24 mouse cellular contexts compared by ENCODE assay signal in genomic region chr7:84372871-84373270, GRCm38 (mm10). TPM values are rescaled to one million over a fixed set of nuclear protein-coding genes. Genes with fewer than 3 reads are reported as not detected.
A peak's percentile ranks its signal among the peaks of the same experiment; 100 is the strongest.
DNase-seq lines count a peak whose midpoint lies in the region; ATAC-seq and TF ChIP-seq lines count a peak whose summit lies in the region.
"Had no signal": no experiment of that assay in that cellular context is flagged by ENCODE, and none has a peak within 500 bp of the region (broad histone marks: within the 10 kb centered on the region; RNA-seq: fewer than 3 reads in every experiment).

No protein-coding gene starts in this region.

- H3K9me3 ChIP-seq in forebrain, postnatal 0 days (ENCODE audit: low read length): no peaks in the 10 kb centered on the region
- no peaks in the 10 kb centered on the region for H3K9me3 ChIP-seq in midbrain, embryonic 14.5 days (ENCODE audit: control insufficient read depth, low read length)
- H3K9me3 ChIP-seq: embryonic facial prominence, embryonic 10.5 days; heart, embryonic 10.5 days; limb, embryonic 10.5 days; stomach, embryonic 15.5 days had no signal

- no peak for TF ChIP-seq POLR2A in heart, adult 2 months (IDR thresholded peaks at IDR 0.05; ENCODE audit: insufficient read depth, low read depth, low read length)
- TF ChIP-seq POLR2A in cortical plate, adult 2 months (IDR thresholded peaks at IDR 0.05; ENCODE audit: extremely low read depth, insufficient read depth, low read length): no peak

- WGBS in heart, adult 2 months: 96% methylated on average over 1 of the region's 1 CpGs
- WGBS in forebrain, postnatal 0 days: 81% methylated on average over 1 of the region's 1 CpGs
- WGBS in midbrain, embryonic 14.5 days: 93% methylated on average over 1 of the region's 1 CpGs

- no peaks in the 10 kb centered on the region for H3K36me3 ChIP-seq in heart, adult 2 months (ENCODE audit: control insufficient read depth, insufficient read depth, low read length)
- H3K36me3 ChIP-seq in forebrain, postnatal 0 days (ENCODE audit: insufficient read depth): no peaks in the 10 kb centered on the region
- no peaks in the 10 kb centered on the region; the same call in 1 of the 2 replicates for H3K36me3 ChIP-seq in midbrain, embryonic 14.5 days (ENCODE audit: control insufficient read depth, insufficient read depth, low read length)
- H3K36me3 ChIP-seq: heart, embryonic 10.5 days; limb, embryonic 10.5 days; stomach, embryonic 15.5 days had no signal

- H3K4me3 ChIP-seq in heart, adult 2 months: no peak overlapping the region
- peak overlapping the region; percentile 26; the same call in 1 of the 2 replicates for H3K4me3 ChIP-seq in cortical plate, adult 2 months (ENCODE audit: insufficient read depth, low read length)
- H3K4me3 ChIP-seq in forebrain, postnatal 0 days (ENCODE audit: low read depth, low read length): no peak overlapping the region
- no peak overlapping the region for H3K4me3 ChIP-seq in midbrain, embryonic 14.5 days (replicated peaks; ENCODE audit: low read depth, low read length)
- H3K4me3 ChIP-seq: embryonic facial prominence, embryonic 10.5 days; heart, embryonic 10.5 days; limb, embryonic 10.5 days; stomach, embryonic 15.5 days had no signal

- H3K27me3 ChIP-seq in heart, adult 2 months (ENCODE audit: control insufficient read depth, insufficient read depth, low read length): no peaks in the 10 kb centered on the region
- no peaks in the 10 kb centered on the region for H3K27me3 ChIP-seq in forebrain, postnatal 0 days (ENCODE audit: insufficient read depth, low read length)
- H3K27me3 ChIP-seq in midbrain, embryonic 14.5 days (ENCODE audit: control insufficient read depth, insufficient read depth, low read length): no peaks in the 10 kb centered on the region
- H3K27me3 ChIP-seq: Patski; stomach, embryonic 15.5 days had no signal

- no peaks in the 10 kb centered on the region for H3K4me1 ChIP-seq in heart, adult 2 months (ENCODE audit: control insufficient read depth, insufficient read depth, low read length)
- peaks cover 16% of the 10 kb centered on the region for H3K4me1 ChIP-seq in cortical plate, adult 2 months (ENCODE audit: control insufficient read depth, insufficient read depth, low read length)
- peaks cover 8% of the 10 kb centered on the region; the same call in 1 of the 2 replicates for H3K4me1 ChIP-seq in forebrain, postnatal 0 days (ENCODE audit: insufficient read depth)
- H3K4me1 ChIP-seq in midbrain, embryonic 14.5 days (ENCODE audit: control insufficient read depth, insufficient read depth, low read length): peaks cover 20% of the 10 kb centered on the region; the same call in 1 of the 2 replicates
- H3K4me1 ChIP-seq: embryonic facial prominence, embryonic 10.5 days; limb, embryonic 10.5 days; stomach, embryonic 15.5 days had no signal

- ATAC-seq in forebrain, postnatal 0 days: no peak
- no peak for ATAC-seq in midbrain, embryonic 14.5 days (ENCODE audit: low FRiP score, low TSS enrichment)
- no peak for ATAC-seq in erythroid progenitor cell, adult 5-6 weeks (replicated peaks; ENCODE audit: low FRiP score, poor library complexity, severe bottlenecking)
- ATAC-seq in inflammation-experienced regulatory T-cells, adult 6 months: no peak
- ATAC-seq: CD4-positive, CD25-positive, alpha-beta regulatory T cell, adult 4 months; liver, postnatal 0 days; Patski had no signal

- DNase-seq in heart, adult 11 months: peak; percentile 70
- DNase-seq in heart, adult 2 months: no peak
- DNase-seq in forebrain, postnatal 0 days: no peak
- no peak for DNase-seq in midbrain, embryonic 14.5 days
- DNase-seq in kidney, adult 9 months: no peak
- DNase-seq: adrenal gland, adult 8-10 months; cerebellum, adult 8-10 months; gastrocnemius, postnatal 36 days; kidney, adult 18-20 months; kidney, postnatal 10 days; liver, postnatal 0 days; lung, postnatal 10 days; thymus, adult 2 months had no signal

- no peaks in the 10 kb centered on the region for H3K79me2 ChIP-seq in heart, adult 2 months (replicated peaks; ENCODE audit: control insufficient read depth, insufficient read depth, low read length)

- H3K27ac ChIP-seq in heart, adult 2 months: no peak overlapping the region
- H3K27ac ChIP-seq in cortical plate, adult 2 months (ENCODE audit: insufficient read depth, low read length): peak overlapping the region; percentile 87
- peak overlapping the region; percentile 81 for H3K27ac ChIP-seq in forebrain, postnatal 0 days (ENCODE audit: low read depth, low read length)
- peak overlapping the region; percentile 83 for H3K27ac ChIP-seq in midbrain, embryonic 14.5 days (replicated peaks; ENCODE audit: low read depth, low read length)
- H3K27ac ChIP-seq: embryonic facial prominence, embryonic 10.5 days; heart, embryonic 10.5 days; limb, embryonic 10.5 days; stomach, embryonic 15.5 days had no signal

- no peak overlapping the region for H3K9ac ChIP-seq in heart, adult 2 months (ENCODE audit: low read depth, low read length)
- H3K9ac ChIP-seq in forebrain, postnatal 0 days: no peak overlapping the region
- no peak overlapping the region; the same call in 1 of the 2 replicates for H3K9ac ChIP-seq in midbrain, embryonic 14.5 days (replicated peaks; ENCODE audit: low read length)
- H3K9ac ChIP-seq: liver, postnatal 0 days; stomach, embryonic 15.5 days had no signal

- intact Hi-C loops in heart, adult 2 months (cut with DNase I): no loop called here

- no peak for TF ChIP-seq EP300 in heart, adult 2 months (IDR thresholded peaks at IDR 0.05; ENCODE audit: insufficient read depth, low read depth, low read length)

- TF ChIP-seq CTCF in heart, adult 2 months (IDR thresholded peaks at IDR 0.05): no peak
- no peak for TF ChIP-seq CTCF in cortical plate, adult 2 months (IDR thresholded peaks at IDR 0.05; ENCODE audit: extremely low read depth, insufficient read depth, low read length)
- no peak for TF ChIP-seq CTCF in forebrain, postnatal 0 days (IDR thresholded peaks at IDR 0.05; ENCODE audit: low read depth)

- H3K4me2 ChIP-seq in forebrain, postnatal 0 days (ENCODE audit: low read depth): no peak overlapping the region
- peak overlapping the region; percentile 23; the same call in 1 of the 2 replicates for H3K4me2 ChIP-seq in midbrain, embryonic 14.5 days (ENCODE audit: low read length)
- H3K4me2 ChIP-seq: stomach, embryonic 15.5 days had no signal

RNA-seq across cellular contexts. Expression of gene Arnt2, which starts 37.1 kb away (rescaled TPM):
- total RNA-seq in heart, adult 2 months (2021): under 1 TPM; 0.34 to 0.91 TPM
- polyA plus RNA-seq in heart, adult 2 months (2012; rRNA removed): 0.18 and 0.70 TPM in 2 replicates
- 172 and 190 TPM in 2 replicates for polyA plus RNA-seq in cortical plate, adult 2 months (2012; rRNA removed)
- total RNA-seq in forebrain, postnatal 0 days (2014; rRNA removed): 113 and 138 TPM in 2 replicates
- polyA plus RNA-seq in forebrain, postnatal 0 days (2015; fragmentation: Nextera tagmentation; extraction: Ambion mirVana): 50.3 and 61.9 TPM in 2 replicates
- 75.7 and 82.1 TPM in 2 replicates for polyA plus RNA-seq in midbrain, embryonic 14.5 days (2014; fragmentation: Nextera tagmentation; extraction: Ambion mirVana)
- not detected in 2 replicates for total RNA-seq in erythroid progenitor cell, adult 5-6 weeks (2015; ENCODE audit: low replicate concordance)
- under 0.01 TPM in 1 of 2 replicates, not detected in the other for total RNA-seq in erythroid progenitor cell, adult 5-6 weeks (2017; ENCODE audit: low replicate concordance)
- polyA plus RNA-seq in inflammation-experienced regulatory T-cells, adult 6 months (2017; shearing (Covaris generic)): 1 to 10 TPM; 4.6 to 7.2 (median 5.6) TPM
- total RNA-seq: liver, adult 2 months; megakaryocyte-erythroid progenitor cell, adult 5-6 weeks had no signal
- polyA plus RNA-seq: liver, adult 2 months; liver, postnatal 0 days had no signal
